Mouse (Mus musculus) T-cell, adult 2 months (primary cell): ENCODE data around the gene Parp16.
"Not testable (repeated sequence)": the region's sequence is repeated elsewhere in the genome, so short reads cannot be mapped to it uniquely, and the experiment has no call there.

Source experiments
- DNase-seq: peaks from one replicate; pipeline ENCODE4 v3.0.0; 2022; ENCODE audit warnings: low spot score

The Parp16 gene

DNA sequence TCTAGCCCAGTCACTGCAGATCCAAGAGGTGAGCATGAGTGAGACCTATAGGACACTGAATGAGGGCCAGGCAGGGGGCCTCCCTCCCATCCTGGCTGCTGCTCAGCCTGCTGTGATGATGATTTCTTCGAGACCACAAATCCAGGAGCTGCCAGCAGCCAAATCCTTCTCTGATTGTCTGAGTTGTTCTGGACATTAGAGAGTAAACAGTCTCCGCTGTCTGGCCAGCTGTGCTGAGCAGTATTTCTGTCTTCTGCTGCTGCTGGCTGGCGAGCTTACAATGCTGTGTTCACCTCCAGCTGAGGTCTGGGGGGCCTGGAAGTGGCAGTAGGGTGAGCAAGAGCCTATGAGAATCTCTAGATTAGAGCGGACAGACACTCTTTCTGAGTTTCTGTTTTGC is 48.1 kb downstream of the Parp16 start:
- DNase-seq, result no peak

DNA sequence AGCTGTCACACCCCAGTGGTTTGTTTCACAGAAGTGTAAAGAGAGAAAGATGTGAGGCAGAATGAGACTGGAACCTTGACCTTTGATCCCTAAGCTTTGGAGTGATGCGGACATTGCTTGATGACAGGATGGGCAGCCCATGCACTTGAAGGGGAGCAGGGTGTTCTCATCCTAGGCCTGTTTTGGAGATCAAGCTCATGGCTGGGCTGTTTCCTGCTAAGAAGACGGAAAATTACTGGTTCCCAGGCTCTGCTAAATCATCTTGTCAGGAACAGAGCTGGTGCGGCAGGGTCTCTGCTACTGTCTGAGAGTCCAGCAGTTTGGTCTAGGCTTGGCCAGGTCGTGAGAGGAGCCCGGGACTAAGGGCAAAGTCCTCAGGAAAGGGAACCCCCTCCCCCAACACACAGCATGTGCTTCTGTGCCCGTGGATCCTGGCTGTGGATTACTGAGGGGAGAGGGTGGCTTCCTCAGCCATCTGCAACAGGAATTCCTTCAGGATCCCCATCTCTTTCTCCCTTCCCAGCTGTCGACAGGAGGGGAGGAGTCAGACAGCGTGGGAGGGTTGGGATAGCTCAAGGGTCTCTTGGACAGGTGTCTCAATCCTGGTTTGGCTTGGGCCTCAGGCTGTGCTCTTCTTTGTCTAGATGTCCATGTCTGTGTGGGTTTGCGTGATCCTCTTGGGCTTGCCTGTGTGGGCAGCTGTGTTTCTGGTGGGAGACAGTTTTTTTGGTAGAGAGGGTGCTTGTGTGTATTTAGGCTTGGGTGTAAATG is 49.1 kb downstream of the Parp16 start:
- no peak for DNase-seq

GRCm38 (mm10) chr9:65247502-65248376 is 52.6 kb downstream of the Parp16 start:
- no peak for DNase-seq

DNA sequence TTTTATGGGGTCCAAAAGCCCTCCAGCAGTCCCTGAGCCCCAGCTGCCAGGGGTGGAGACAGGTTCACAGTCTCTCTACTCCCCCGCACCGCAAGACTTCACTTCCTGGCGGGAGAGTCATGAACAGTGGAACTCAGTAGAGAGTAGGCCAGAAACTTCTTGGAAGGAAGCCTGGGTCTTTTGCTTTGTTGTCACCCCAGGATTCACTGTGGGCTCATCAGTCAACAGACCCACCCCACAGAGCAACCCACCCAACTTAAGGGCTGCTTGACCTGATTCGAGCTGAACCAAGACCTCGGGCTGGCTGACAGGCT is 53.2 kb downstream of the Parp16 start:
- no peak for DNase-seq

GRCm38 (mm10) chr9:65252026-65252425 is 56.9 kb downstream of the Parp16 start:
- DNase-seq, result no peak

DNA sequence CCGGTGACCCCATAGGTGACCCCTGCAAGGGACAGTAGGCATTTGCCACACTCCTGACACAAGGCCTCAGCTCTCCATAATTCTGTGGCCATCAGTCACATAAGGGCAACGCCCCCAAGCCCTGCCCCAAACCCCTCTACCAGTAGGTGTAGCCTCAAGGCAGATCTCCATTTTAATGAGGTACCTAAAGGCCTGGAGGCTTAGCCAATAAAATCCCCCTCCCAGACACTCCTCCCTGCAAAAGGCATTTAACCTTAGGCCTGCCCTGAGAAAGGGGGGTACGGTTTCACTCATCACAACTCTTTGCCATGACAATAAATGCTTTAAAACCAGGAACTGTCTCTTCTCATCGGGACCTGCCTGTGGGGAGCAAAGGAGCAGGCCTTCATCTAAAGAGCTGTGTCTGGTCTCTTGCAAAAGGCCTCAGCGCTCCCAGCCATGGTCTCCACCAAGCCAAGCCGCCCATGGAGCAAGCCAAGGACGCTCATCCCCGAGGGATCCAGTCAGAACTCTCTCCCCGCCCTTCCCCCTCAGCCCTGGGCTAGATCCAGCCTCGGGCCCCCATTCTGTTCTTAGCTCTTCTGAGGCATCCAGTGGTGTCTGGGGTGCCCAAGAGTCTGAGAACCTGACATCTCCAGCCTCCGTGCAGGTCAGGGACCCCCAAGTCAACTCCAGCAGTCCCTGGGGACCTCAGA is 60.9 kb downstream of the Parp16 start:
- no peak for DNase-seq

GRCm38 (mm10) chr9:65257218-65257910 is 62.2 kb downstream of the Parp16 start:
- no peak for DNase-seq

DNA sequence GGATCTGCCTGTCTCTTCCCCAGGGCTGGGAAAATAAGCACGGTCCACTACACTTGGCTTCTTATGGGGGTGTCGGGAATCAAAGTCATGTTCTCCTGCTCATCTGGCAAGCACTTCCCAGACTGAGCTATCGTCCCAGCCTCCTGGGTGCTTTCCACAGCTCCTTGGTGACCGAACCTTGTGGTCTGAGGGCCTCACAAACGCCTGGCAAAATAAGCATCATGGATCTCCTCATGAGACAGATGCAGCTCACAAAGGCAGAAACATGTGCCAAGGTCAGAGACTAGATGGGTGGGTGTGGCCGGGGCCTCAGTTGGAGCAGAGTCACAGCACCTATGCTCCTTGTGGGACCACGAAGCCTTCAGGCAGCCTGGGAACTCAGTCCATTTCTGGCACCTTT is 64.2 kb downstream of the Parp16 start:
- DNase-seq, result no peak

DNA sequence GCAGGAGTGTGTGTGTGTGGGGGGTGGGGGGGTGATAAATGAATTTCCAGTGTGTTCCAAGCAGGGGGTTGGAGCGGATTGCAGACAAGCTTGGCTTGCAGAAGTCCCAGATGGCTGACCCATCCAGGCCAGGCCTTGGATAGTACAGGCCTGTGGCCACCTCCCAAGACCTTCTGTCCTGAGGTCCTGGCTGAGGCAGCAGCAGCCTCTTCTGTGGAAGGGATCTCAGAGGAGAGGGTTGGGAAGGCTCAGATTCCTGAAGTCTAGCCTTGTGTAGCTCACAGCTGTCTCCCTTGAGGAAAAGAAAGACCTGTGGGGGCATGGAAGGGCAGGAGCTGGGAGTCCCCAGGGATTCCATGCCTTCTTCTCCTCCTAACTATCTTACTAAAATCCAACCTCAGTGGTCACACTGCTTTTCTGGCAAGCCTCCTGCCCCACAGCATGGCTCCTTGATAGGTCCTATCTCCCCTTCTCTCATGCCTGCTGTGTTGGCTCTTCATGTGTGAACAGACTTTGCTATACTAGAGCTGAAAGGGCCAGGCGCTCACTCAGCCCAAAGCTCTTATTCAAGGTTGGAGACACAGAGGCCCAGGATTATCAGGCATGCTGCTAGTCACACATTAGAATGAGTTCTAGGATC is 66.6 kb downstream of the Parp16 start:
- DNase-seq, result no peak

GRCm38 (mm10) chr9:65262641-65263120 is 67.5 kb downstream of the Parp16 start:
- DNase-seq, result no peak

DNA sequence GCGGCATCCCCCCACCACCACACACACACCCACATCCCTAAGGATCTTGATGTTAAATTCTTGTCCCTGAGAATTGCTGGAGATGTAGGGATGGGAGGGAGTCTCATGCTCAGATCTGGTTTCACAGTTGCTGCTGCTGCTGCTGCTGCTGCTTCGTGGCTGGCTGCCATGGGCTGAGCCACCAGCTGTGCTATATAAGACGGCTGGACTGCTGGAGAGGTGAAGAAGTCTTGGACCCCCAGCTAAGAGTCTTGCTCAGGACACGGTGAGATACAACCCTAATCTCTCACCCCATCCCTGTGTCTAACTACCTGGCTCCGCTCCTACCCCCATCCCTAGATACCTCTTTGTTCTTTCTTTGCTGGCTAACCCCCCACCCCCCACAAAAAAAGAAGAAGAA is 69.8 kb downstream of the Parp16 start, which contains the start of gene Cilp:
Gene Cilp (plus strand): TSS at position 222 of the 400 bp plus-strand sequence.
- DNase-seq, result no peak

- no peak for DNase-seq
Measured at GRCm38 (mm10) chr9:65267742-65268515, 72.8 kb downstream of the Parp16 start.

DNA sequence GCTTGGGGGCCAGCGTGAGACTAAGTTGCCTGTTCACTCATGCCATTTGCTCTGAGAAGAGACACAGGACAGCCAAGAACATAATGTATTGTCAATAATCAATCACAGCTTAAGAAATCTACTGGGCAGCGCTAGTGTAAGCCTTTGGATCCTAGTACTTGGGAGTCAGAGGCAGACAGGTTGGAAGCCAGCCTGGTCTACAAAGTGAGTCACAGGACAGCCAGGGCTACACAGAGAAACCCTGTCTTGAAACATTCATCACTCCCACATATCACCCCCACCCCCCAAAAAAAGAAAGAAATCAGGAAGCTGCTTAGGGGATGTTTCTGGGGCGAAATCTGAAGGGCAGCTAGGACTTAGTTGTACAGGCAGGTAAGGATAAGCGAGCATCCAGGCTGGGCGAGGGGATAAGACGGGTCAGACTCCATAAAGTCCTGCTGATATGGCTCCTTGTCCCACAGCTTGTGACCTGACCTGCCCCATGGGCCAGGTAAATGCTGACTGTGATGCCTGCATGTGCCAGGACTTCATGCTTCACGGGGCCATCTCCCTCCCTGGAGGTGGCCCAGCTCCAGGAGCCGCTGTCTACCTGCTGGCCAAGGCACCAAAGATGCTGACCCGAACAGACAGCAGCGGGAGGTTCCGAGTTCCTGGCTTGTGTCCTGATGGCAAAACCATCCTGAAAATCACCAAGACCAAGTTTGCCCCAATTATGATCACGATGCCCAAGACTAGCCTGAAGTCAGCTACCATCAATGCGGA is 78.1 kb downstream of the Parp16 start:
- no peak for DNase-seq

DNA sequence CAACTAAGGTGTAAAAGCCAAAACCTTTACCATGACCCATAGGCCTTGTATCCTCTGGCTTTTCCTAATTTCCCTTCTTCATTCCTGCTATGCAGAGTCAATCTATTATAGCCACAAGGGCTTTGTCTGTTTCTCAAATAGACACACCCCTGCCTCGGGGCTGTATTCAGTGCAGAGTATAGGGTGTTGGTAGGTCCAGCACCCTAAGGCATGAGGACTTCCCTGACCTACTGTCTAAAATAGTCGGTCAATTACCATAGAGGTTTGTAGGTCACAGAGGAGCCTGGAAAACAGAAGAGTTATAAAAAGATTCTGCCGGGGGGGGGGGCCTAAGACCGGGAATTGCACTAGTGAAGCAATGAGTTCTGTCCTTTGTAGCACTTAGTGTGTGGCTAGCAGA is 78.7 kb downstream of the Parp16 start:
- no peak for DNase-seq

GRCm38 (mm10) chr9:65274851-65275250 is 79.7 kb downstream of the Parp16 start:
- not testable (repeated sequence) for DNase-seq

GRCm38 (mm10) chr9:65275810-65276530 is 80.8 kb downstream of the Parp16 start:
- no peak for DNase-seq

DNA sequence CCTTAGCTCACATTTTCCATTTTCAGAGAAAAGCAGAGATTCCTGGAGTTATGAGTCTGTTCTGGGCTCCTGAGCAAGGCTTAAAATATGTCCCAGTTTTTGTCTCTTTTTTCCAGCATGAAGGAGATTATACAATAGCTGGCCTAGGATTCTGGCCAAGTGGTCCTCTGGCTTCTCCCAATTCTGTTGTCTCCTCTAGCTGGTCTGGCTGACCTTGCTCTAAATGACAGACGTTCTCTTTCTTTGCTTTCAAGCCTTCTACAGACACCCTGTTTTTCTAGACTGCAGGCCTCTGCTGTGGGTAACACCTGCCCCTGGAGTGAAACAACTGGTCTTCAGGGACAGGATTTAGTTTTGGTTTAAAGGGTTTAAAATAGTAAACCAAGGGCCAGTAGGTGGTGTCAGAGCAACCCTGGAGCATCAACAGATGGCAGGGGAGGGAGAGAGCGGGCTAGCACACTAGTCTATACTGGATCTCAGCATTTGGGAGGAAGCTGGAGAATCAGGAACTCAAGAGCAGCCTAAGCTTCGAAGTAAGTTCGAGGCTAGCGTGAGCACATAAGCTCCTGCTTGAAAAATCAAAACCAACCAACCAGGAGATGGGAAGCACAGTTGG is 86.5 kb downstream of the Parp16 start:
- DNase-seq, result no peak

GRCm38 (mm10) chr9:65283301-65283700 is 88.1 kb downstream of the Parp16 start:
- DNase-seq, result peak; percentile 16

- not testable (repeated sequence) for DNase-seq
Measured at GRCm38 (mm10) chr9:65288252-65288651, 93.1 kb downstream of the Parp16 start.
